Mouse (Mus musculus) heart, embryonic 11.5 days (tissue): ENCODE results near the gene Rhoq. TPM values are rescaled to one million over a fixed set of nuclear protein-coding genes. Genes with fewer than 3 reads are reported as not detected.
A peak's percentile ranks its signal among the peaks of the same experiment; 100 is the strongest.

ENCODE experiments used
- ATAC-seq: fragments of 200-750 bp; cut with Nextera tagmentation; replicated peaks from 2 replicates; pipeline ENCODE4 v1.8.0; 2017; ENCODE audit warnings: moderate library complexity; ENCODE audit not compliant: insufficient number of reproducible peaks, low FRiP score, low TSS enrichment
- H3K27ac ChIP-seq: fragments of 300-500 bp; sonication (generic); 2 replicates; pipeline ENCODE4 v1.5.1; 2014; ENCODE audit warnings: mild to moderate bottlenecking, low read depth, low read length
- H3K27me3 ChIP-seq: fragments of 300-500 bp; sonication (generic); 2 replicates; pipeline ENCODE4 v1.6.1; 2014; ENCODE audit warnings: mild to moderate bottlenecking, low read length, mixed read lengths; ENCODE audit not compliant: control insufficient read depth, insufficient read depth
- H3K36me3 ChIP-seq: fragments of 300-500 bp; sonication (generic); 2 replicates; pipeline ENCODE4 v1.6.1; 2014; ENCODE audit warnings: mild to moderate bottlenecking, low read length, moderate library complexity, mixed read lengths; ENCODE audit not compliant: control insufficient read depth, insufficient read depth
- H3K4me1 ChIP-seq: fragments of 300-500 bp; sonication (generic); 2 replicates; pipeline ENCODE4 v1.6.1; 2014; ENCODE audit warnings: low read length; ENCODE audit not compliant: control insufficient read depth, insufficient read depth
- H3K4me2 ChIP-seq: fragments of 300-500 bp; sonication (generic); 2 replicates; pipeline ENCODE4 v1.6.1; 2014; ENCODE audit warnings: mild to moderate bottlenecking, moderate library complexity
- H3K4me3 ChIP-seq: fragments of 300-500 bp; sonication (generic); 2 replicates; pipeline ENCODE4 v1.5.1; 2014; ENCODE audit warnings: low read depth, low read length
- H3K9ac ChIP-seq: fragments of 300-500 bp; sonication (generic); 2 replicates; pipeline ENCODE4 v1.6.1; 2014; ENCODE audit warnings: mild to moderate bottlenecking, low read depth, low read length, moderate library complexity
- H3K9me3 ChIP-seq: fragments of 300-500 bp; sonication (generic); replicated peaks from 2 replicates; pipeline ENCODE4 v1.6.1; 2016; ENCODE audit warnings: low read length; ENCODE audit not compliant: control insufficient read depth
- WGBS: fragments of 180-500 bp; shearing (Covaris S2); extraction: QIAGEN DNeasy Blood & Tissue Kit; methylation state at CpG from one replicate; pipeline ENCODE4 v1.1.7; 2014; ENCODE audit not compliant: insufficient replicate concordance; 5-methylcytosine and 5-hydroxymethylcytosine counted together
- polyA plus RNA-seq: library from polyadenylated mRNA; unstranded; fragments of >200 nt; fragmentation: Nextera tagmentation; extraction: Ambion mirVana; gene quantifications from 2 replicates; pipeline ENCODE4 v1.2.1, GENCODE M21; 2014

Gene Rhoq
- polyA plus RNA-seq, 1 experiment from 2014 or later = 24.7 TPM

- no peaks in the 10 kb centered on the region for H3K9me3 ChIP-seq
- H3K9ac ChIP-seq = no peak overlapping the region
- no peaks in the 10 kb centered on the region for H3K27me3 ChIP-seq
- H3K4me1 ChIP-seq = peaks cover 22% of the 10 kb centered on the region
- no peak overlapping the region for H3K4me2 ChIP-seq
- no peak overlapping the region for H3K4me3 ChIP-seq
- H3K36me3 ChIP-seq = peaks cover 2% of the 10 kb centered on the region; the same call in 1 of the 2 replicates
- no peak overlapping the region for H3K27ac ChIP-seq
- WGBS = 82% methylated on average over 7 of the region's 7 CpGs
- no peak for ATAC-seq
These were observed 9.0 kb downstream of the Rhoq start for GRCm38 (mm10) chr17:86971860-86972259.

GRCm38 (mm10) chr17:86973097-86973496 is 10.2 kb downstream of the Rhoq start:
- Histone ChIP-seq H3K36me3 (0 out of 2 replicates have a peak, but pooled peaks cover 2% of the 10 kb centered on the region), H3K27me3 (no peaks in the 10 kb centered on the region), H3K9me3 (no peaks in the 10 kb centered on the region), H3K27ac (no peak overlapping the region), H3K4me3 (no peak overlapping the region), H3K4me2 (no peak overlapping the region), H3K9ac (no peak overlapping the region), H3K4me1 (peaks cover 10% of the 10 kb centered on the region)
- no peak for ATAC-seq
- 87% methylated on average over 2 of the region's 2 CpGs for WGBS

GRCm38 (mm10) chr17:86976387-86976786 is 13.5 kb downstream of the Rhoq start:
- Histone ChIP-seq H3K9me3 (no peaks in the 10 kb centered on the region), H3K4me3 (no peak overlapping the region), H3K36me3 (peaks cover 5% of the 10 kb centered on the region; the same call in 1 of the 2 replicates), H3K4me2 (no peak overlapping the region), H3K4me1 (no peaks in the 10 kb centered on the region), H3K27me3 (no peaks in the 10 kb centered on the region), H3K9ac (0 out of 2 replicates have a peak overlapping the region, but pooled peaks have one; percentile 3), H3K27ac (no peak overlapping the region)
- no peak for ATAC-seq
- WGBS = 70% methylated on average over 10 of the region's 10 CpGs

GRCm38 (mm10) chr17:86978496-86978895 is 15.6 kb downstream of the Rhoq start:
- 82% methylated on average over 6 of the region's 6 CpGs for whole genome bisulfite sequencing

GRCm38 (mm10) chr17:86981205-86981604 is 18.3 kb downstream of the Rhoq start:
- Histone ChIP-seq H3K27me3 (no peaks in the 10 kb centered on the region), H3K36me3 (peaks cover 3% of the 10 kb centered on the region; the same call in 1 of the 2 replicates), H3K9me3 (no peaks in the 10 kb centered on the region), H3K4me3 (no peak overlapping the region), H3K27ac (no peak overlapping the region), H3K9ac (no peak overlapping the region), H3K4me2 (no peak overlapping the region), H3K4me1 (peaks cover 9% of the 10 kb centered on the region)
- ATAC-seq = no peak
- WGBS = 79% methylated on average over 1 of the region's 1 CpGs

More at GRCm38 (mm10) chr17:86978496-86978895, 15.6 kb downstream of the Rhoq start:
- no peak overlapping the region for H3K4me2 ChIP-seq
- no peaks in the 10 kb centered on the region for H3K9me3 ChIP-seq
- ATAC-seq = no peak
- H3K9ac ChIP-seq = no peak overlapping the region
- no peak overlapping the region for H3K4me3 ChIP-seq
- H3K4me1 ChIP-seq = peaks cover 5% of the 10 kb centered on the region
- H3K36me3 ChIP-seq = peaks cover 3% of the 10 kb centered on the region; the same call in 1 of the 2 replicates
- no peaks in the 10 kb centered on the region for H3K27me3 ChIP-seq
- no peak overlapping the region for H3K27ac ChIP-seq

GRCm38 (mm10) chr17:86981701-86982100 is 18.8 kb downstream of the Rhoq start:
- ATAC-seq = no peak
- Histone ChIP-seq H3K27me3 (no peaks in the 10 kb centered on the region), H3K4me3 (no peak overlapping the region), H3K36me3 (peaks cover 3% of the 10 kb centered on the region; the same call in 1 of the 2 replicates), H3K4me2 (no peak overlapping the region), H3K4me1 (peaks cover 9% of the 10 kb centered on the region), H3K9me3 (no peaks in the 10 kb centered on the region), H3K9ac (no peak overlapping the region), H3K27ac (no peak overlapping the region)
- 93% methylated on average over 2 of the region's 2 CpGs for WGBS

GRCm38 (mm10) chr17:86982497-86982896 is 19.6 kb downstream of the Rhoq start:
- no peaks in the 10 kb centered on the region for H3K9me3 ChIP-seq
- no peak for ATAC-seq
- H3K4me3 ChIP-seq = no peak overlapping the region
- no peak overlapping the region for H3K4me2 ChIP-seq
- no peak overlapping the region for H3K27ac ChIP-seq
- H3K27me3 ChIP-seq = no peaks in the 10 kb centered on the region
- peaks cover 14% of the 10 kb centered on the region for H3K4me1 ChIP-seq
- 57% methylated on average over 9 of the region's 9 CpGs for WGBS
- H3K36me3 ChIP-seq = peaks cover 3% of the 10 kb centered on the region; the same call in 1 of the 2 replicates
- no peak overlapping the region for H3K9ac ChIP-seq

- Histone ChIP-seq H3K9ac (no peak overlapping the region), H3K4me2 (peak overlapping the region; percentile 50)
- whole genome bisulfite sequencing = 59% methylated on average over 17 of the region's 17 CpGs
These were observed 23.7 kb downstream of the Rhoq start for GRCm38 (mm10) chr17:86986449-86987138.

GRCm38 (mm10) chr17:86988161-86988560 is 25.3 kb downstream of the Rhoq start:
- Histone ChIP-seq H3K36me3 (no peaks in the 10 kb centered on the region), H3K4me1 (peaks cover 10% of the 10 kb centered on the region), H3K27me3 (no peaks in the 10 kb centered on the region), H3K4me3 (no peak overlapping the region), H3K4me2 (no peak overlapping the region), H3K27ac (no peak overlapping the region), H3K9ac (no peak overlapping the region), H3K9me3 (no peaks in the 10 kb centered on the region)
- WGBS = 82% methylated on average over 5 of the region's 5 CpGs
- no peak for ATAC-seq

More at GRCm38 (mm10) chr17:86986449-86987138, 23.7 kb downstream of the Rhoq start:
- H3K9me3 ChIP-seq = no peaks in the 10 kb centered on the region
- H3K36me3 ChIP-seq = no peaks in the 10 kb centered on the region
- H3K27me3 ChIP-seq = no peaks in the 10 kb centered on the region
- ATAC-seq = no peak
- H3K27ac ChIP-seq = peak overlapping the region; percentile 29; the same call in 1 of the 2 replicates
- H3K4me1 ChIP-seq = peaks cover 14% of the 10 kb centered on the region
- peak overlapping the region; percentile 3; the same call in 1 of the 2 replicates for H3K4me3 ChIP-seq
